In the genomic region with DNA sequence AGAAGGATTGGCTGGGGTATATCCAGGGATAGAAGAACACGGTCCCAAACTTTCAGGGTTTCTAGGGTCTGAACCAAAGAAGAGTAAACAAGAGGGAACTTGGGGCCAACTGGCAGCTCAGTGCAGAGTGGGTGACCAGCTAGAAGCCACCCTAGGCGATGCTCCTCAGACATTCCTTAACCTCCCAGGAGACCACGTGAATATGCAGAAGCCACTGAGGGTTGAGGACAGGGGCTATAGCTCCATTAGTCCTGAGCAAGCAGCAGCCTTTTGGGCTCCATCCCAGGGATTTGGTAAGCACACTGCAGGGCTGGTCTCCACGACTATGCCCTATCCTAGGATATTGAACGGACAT, we compare ENCODE assay signal across 8 mouse cellular contexts. TPM values are rescaled to one million over a fixed set of nuclear protein-coding genes. Genes with fewer than 3 reads are reported as not detected.
DNase-seq lines count a peak whose midpoint lies in the region; ATAC-seq and TF ChIP-seq lines count a peak whose summit lies in the region.

No protein-coding gene starts in this region.

- DNase-seq in cerebellum, adult 11-12 months, result peak; percentile 54
- no peak for DNase-seq in cerebellum, adult 8-10 months
- DNase-seq in layer of hippocampus, adult 2 months (ENCODE audit: low spot score in 2 of 2), result no peak
- no peak for DNase-seq in layer of hippocampus, adult 9-11 months
- no peak for DNase-seq in retina, postnatal 1 day
- DNase-seq in left cerebral cortex, adult 9 months (ENCODE audit: low spot score in 2 of 2), result no peak

- 58% methylated on average over 5 of the region's 5 CpGs for WGBS in forebrain, embryonic 15.5 days
- WGBS in liver, embryonic 16.5 days (ENCODE audit: insufficient replicate concordance), result 48% methylated on average over 5 of the region's 5 CpGs

- ATAC-seq in forebrain, embryonic 15.5 days (replicated peaks), result no peak
- ATAC-seq in liver, embryonic 16.5 days (ENCODE audit: low read depth), result no peak

- peaks cover 79% of the 10 kb centered on the region for H3K4me1 ChIP-seq in forebrain, embryonic 15.5 days
- peaks cover 60% of the 10 kb centered on the region for H3K4me1 ChIP-seq in liver, embryonic 16.5 days (ENCODE audit: control insufficient read depth, low read depth, low read length)

- H3K9ac ChIP-seq in forebrain, embryonic 15.5 days (replicated peaks), result no peak overlapping the region
- H3K9ac ChIP-seq in liver, embryonic 16.5 days (ENCODE audit: low read depth, low read length), result peak overlapping the region; percentile 27; the same call in 1 of the 2 replicates

- no peaks in the 10 kb centered on the region for H3K9me3 ChIP-seq in forebrain, embryonic 15.5 days
- no peaks in the 10 kb centered on the region for H3K9me3 ChIP-seq in liver, embryonic 16.5 days (replicated peaks; ENCODE audit: control insufficient read depth, low read length)

- 0 out of 2 replicates have a peak, but pooled peaks cover 4% of the 10 kb centered on the region for H3K36me3 ChIP-seq in forebrain, embryonic 15.5 days
- H3K36me3 ChIP-seq in liver, embryonic 16.5 days (ENCODE audit: control insufficient read depth, insufficient read depth), result no peaks in the 10 kb centered on the region

- TF ChIP-seq CTCF in layer of hippocampus, adult 2 months (conservative IDR thresholded peaks at IDR 0.05), result no peak

- H3K4me3 ChIP-seq in layer of hippocampus, adult 2 months, result peak overlapping the region; percentile 40
- no peak overlapping the region for H3K4me3 ChIP-seq in forebrain, embryonic 15.5 days
- peak overlapping the region; percentile 63 for H3K4me3 ChIP-seq in liver, embryonic 16.5 days (ENCODE audit: low read depth, low read length)

- H3K27me3 ChIP-seq in forebrain, embryonic 15.5 days, result no peaks in the 10 kb centered on the region
- H3K27me3 ChIP-seq in liver, embryonic 16.5 days (ENCODE audit: control insufficient read depth, insufficient read depth, low read depth, low read length), result no peaks in the 10 kb centered on the region

- H3K27ac ChIP-seq in layer of hippocampus, adult 2 months, result peak overlapping the region; percentile 60
- no peak overlapping the region for H3K27ac ChIP-seq in forebrain, embryonic 15.5 days (replicated peaks)
- peak overlapping the region; percentile 75 for H3K27ac ChIP-seq in liver, embryonic 16.5 days (ENCODE audit: low read length)

- H3K4me2 ChIP-seq in forebrain, embryonic 15.5 days (replicated peaks), result 0 out of 2 replicates have a peak overlapping the region, but pooled peaks have one; percentile 1
- H3K4me2 ChIP-seq in liver, embryonic 16.5 days (ENCODE audit: low read depth, low read length), result peak overlapping the region; percentile 72

RNA-seq across cellular contexts. Expression of a gene that starts 13.1 kb away (rescaled TPM):
- total RNA-seq in layer of hippocampus, adult 2 months (2021), result 100 to 1,000 TPM; 233 to 243 TPM
- 127 and 129 TPM in 2 replicates for polyA plus RNA-seq in forebrain, embryonic 15.5 days (2015; fragmentation: Nextera tagmentation; extraction: Ambion mirVana)
- 16.9 and 20.4 TPM in 2 replicates for polyA plus RNA-seq in liver, embryonic 16.5 days (2015; fragmentation: Nextera tagmentation; extraction: Ambion mirVana)

RNA-seq across cellular contexts. Expression of a gene that starts 27.4 kb away (rescaled TPM):
- total RNA-seq in layer of hippocampus, adult 2 months (2021), result 10 to 100 TPM; 58.2 to 59.7 TPM
- polyA plus RNA-seq in forebrain, embryonic 15.5 days (2015; fragmentation: Nextera tagmentation; extraction: Ambion mirVana), result 21.5 and 23.7 TPM in 2 replicates
- polyA plus RNA-seq in liver, embryonic 16.5 days (2015; fragmentation: Nextera tagmentation; extraction: Ambion mirVana), result 7.7 and 8.2 TPM in 2 replicates

RNA-seq across cellular contexts. Expression of a gene that starts 31.8 kb away (rescaled TPM):
- total RNA-seq in layer of hippocampus, adult 2 months (2021), result 10 to 100 TPM; 56.6 to 56.9 TPM
- polyA plus RNA-seq in forebrain, embryonic 15.5 days (2015; fragmentation: Nextera tagmentation; extraction: Ambion mirVana), result 114 and 118 TPM in 2 replicates
- polyA plus RNA-seq in liver, embryonic 16.5 days (2015; fragmentation: Nextera tagmentation; extraction: Ambion mirVana), result 51.2 and 52.5 TPM in 2 replicates

RNA-seq across cellular contexts. Expression of a gene that starts 31.8 kb away (rescaled TPM):
- 1 to 10 TPM; 1.0 to 1.1 TPM for total RNA-seq in layer of hippocampus, adult 2 months (2021)
- 5.6 and 7.0 TPM in 2 replicates for polyA plus RNA-seq in forebrain, embryonic 15.5 days (2015; fragmentation: Nextera tagmentation; extraction: Ambion mirVana)
- 13.2 and 13.8 TPM in 2 replicates for polyA plus RNA-seq in liver, embryonic 16.5 days (2015; fragmentation: Nextera tagmentation; extraction: Ambion mirVana)

RNA-seq across cellular contexts. Expression of a gene that starts 51.7 kb away (rescaled TPM):
- 1 to 10 TPM; 2.0 TPM for total RNA-seq in layer of hippocampus, adult 2 months (2021)
- polyA plus RNA-seq in forebrain, embryonic 15.5 days (2015; fragmentation: Nextera tagmentation; extraction: Ambion mirVana), result not detected in 2 replicates
- polyA plus RNA-seq in liver, embryonic 16.5 days (2015; fragmentation: Nextera tagmentation; extraction: Ambion mirVana), result 0.04 TPM in 1 of 2 replicates, not detected in the other
